In genomic region chr12:25439029-25439551, GRCm38 (mm10) we compare ENCODE assay signal across 14 mouse cellular contexts.
"Had no signal": no experiment of that assay in that cellular context is flagged by ENCODE, and none has a peak within 500 bp of the region (broad histone marks: within the 10 kb centered on the region; RNA-seq: fewer than 3 reads in every experiment).

No protein-coding gene starts in this region.

- H3K27ac ChIP-seq: intestine, embryonic 15.5 days; limb, embryonic 12.5 days; limb, embryonic 15.5 days; liver, embryonic 15.5 days; midbrain, embryonic 12.5 days; midbrain, embryonic 15.5 days had no signal

- H3K27me3 ChIP-seq: intestine, embryonic 15.5 days; limb, embryonic 12.5 days; limb, embryonic 15.5 days; liver, embryonic 15.5 days; midbrain, embryonic 12.5 days; midbrain, embryonic 15.5 days had no signal

- ATAC-seq: midbrain, embryonic 15.5 days had no signal

- H3K4me2 ChIP-seq: intestine, embryonic 15.5 days; limb, embryonic 12.5 days; limb, embryonic 15.5 days; liver, embryonic 11.5 days; liver, embryonic 15.5 days; midbrain, embryonic 12.5 days; midbrain, embryonic 15.5 days had no signal

- DNase-seq: kidney, adult 18-20 months; left cerebral cortex, postnatal 4 days; lung, adult 2 months; lung, postnatal 14 days; lung, postnatal 4 days; right cerebral cortex, adult 18-20 months; right cerebral cortex, postnatal 14 days had no signal

- H3K9ac ChIP-seq: intestine, embryonic 15.5 days; limb, embryonic 12.5 days; limb, embryonic 15.5 days; liver, embryonic 15.5 days; midbrain, embryonic 12.5 days; midbrain, embryonic 15.5 days had no signal

- H3K36me3 ChIP-seq: intestine, embryonic 15.5 days; limb, embryonic 12.5 days; limb, embryonic 15.5 days; liver, embryonic 15.5 days; midbrain, embryonic 12.5 days; midbrain, embryonic 15.5 days had no signal

- H3K4me3 ChIP-seq: intestine, embryonic 15.5 days; limb, embryonic 12.5 days; limb, embryonic 15.5 days; liver, embryonic 15.5 days; midbrain, embryonic 12.5 days; midbrain, embryonic 15.5 days had no signal

- H3K4me1 ChIP-seq: intestine, embryonic 15.5 days; liver, embryonic 15.5 days; midbrain, embryonic 15.5 days had no signal

- H3K9me3 ChIP-seq: intestine, embryonic 15.5 days; limb, embryonic 12.5 days; limb, embryonic 15.5 days; liver, embryonic 15.5 days; midbrain, embryonic 12.5 days; midbrain, embryonic 15.5 days had no signal
